Mouse (Mus musculus) mammary gland, adult 2 months (tissue): ENCODE results near the gene Defb22. TPM values are rescaled to one million over a fixed set of nuclear protein-coding genes. Genes with fewer than 3 reads are reported as not detected.

Experiments
- polyA plus RNA-seq: library from polyadenylated mRNA; depleted of rRNA; stranded (reverse); fragments of >200 nt; gene quantifications from 2 replicates; pipeline ENCODE4 v1.2.3, GENCODE M21; 2012; ENCODE audit warnings: low replicate concordance; rRNA removed

Gene Defb22
- not detected in 2 replicates for polyA plus RNA-seq

DNA sequence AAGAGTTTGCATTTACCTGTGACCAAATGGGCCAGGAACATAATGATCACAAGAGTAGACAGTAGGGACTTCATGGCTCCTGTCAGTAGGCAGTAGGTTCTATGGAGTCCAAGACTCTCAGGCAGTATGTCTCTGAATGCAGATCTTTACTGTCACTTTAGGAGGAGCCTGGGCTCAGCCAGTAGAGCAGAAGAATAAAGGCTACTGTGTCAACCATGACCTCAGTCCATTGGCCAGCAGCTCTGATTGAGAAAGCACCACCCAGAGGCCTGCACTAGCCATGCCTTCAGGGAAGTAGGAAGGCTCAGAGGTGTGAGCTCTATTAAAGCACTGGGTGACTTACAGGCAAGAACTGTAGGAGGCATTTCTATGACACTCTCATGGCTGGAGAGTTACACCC, at the start of gene Defb22:
Defb22 (minus strand) TSS at position 101 of the 400 bp plus-strand sequence.

DNA sequence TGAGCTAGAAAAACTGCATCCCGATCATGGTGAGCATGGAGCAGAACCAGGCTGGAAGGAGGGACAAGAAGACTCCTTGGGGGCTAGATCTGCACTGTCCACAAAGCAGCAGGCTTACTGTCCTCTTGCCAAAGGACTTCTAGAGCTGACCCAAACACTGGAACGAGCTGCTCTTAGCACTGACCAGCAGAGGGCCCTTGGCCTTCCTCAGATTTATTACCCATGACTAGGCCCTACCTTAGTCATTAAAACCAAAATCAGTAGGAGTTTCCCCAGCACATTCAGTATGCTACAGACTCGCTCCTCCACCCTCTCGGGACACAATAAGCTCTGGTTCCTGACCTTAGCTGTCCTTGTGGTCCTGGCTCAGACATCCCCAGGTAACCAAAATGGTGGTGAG, 28.0 kb upstream of the Defb22 start, which contains the start of gene Defb28:
Defb28 (plus strand) TSS at position 275 of the 400 bp plus-strand sequence.

DNA sequence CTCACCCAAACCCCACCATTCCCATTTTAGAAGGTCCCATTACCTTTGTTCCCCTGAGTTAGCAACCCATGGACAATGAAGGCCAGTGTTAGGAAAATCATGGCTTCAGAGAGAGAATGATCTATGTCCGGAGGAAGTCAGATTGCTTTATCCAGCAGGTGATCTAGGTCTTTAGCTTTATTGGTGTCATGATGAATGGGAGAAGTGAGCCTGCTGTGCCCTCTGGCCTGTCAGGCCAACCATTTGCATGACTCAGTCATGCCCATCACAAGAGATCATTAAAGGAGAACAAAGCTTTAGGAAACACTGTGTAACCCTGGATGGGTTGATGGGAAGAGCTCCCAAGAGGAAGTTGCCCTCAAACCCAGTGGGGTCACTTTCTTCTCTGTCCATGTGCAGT, 21.7 kb upstream of the Defb22 start, which contains the start of gene Defb26:
Defb26 (minus strand) TSS at position 101 of the 400 bp plus-strand sequence.

DNA sequence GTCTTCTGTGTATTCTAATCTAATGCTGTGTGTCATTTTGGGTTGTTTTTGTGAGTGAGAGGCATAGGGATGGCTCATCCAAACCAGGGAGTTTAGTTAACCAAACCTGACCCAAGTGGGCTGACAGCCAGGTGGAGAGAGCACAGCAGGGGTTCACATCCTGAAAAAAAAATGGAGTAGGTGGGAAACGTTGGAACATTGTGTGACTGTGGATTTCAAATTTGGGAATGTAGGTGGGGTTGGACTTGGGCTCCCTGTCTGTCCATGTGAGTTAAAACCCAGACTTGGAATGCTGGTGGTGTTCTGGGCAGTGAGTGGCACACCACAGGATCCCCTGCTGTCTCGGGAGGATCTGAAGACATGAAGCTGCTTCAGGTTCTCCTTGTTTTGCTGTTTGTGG, 13.2 kb downstream of the Defb22 start, which contains the start of gene Defb20:
Defb20 (plus strand) TSS at position 301 of the 400 bp plus-strand sequence.

DNA sequence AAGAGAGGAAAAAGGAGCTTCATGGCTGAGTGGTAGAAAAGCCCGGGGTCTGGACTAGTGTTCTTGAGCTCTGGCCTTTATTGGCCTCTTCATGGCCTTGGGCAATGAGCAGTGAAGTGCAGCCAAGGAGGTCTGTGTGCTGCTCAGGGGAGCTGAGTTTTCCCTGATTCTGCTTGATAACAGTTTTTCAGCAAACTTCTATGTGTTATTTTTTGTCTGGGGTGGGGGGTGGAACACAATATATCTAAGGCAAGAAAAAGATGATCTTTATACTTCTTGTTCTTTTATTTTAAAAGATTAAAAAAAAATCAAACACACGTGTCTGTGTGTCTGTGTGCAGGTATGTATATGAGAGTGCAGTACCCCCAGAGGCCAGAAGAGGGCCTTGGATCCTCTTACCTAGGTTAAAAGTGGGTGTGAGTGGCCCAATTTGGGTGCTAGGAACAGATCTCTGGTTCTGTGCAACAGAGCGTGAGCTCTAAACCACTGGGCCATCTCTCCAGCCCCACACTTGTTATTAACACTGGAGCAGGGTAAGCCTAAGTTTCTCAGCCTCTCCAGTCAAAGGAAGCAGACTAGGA, 25.3 kb downstream of the Defb22 start, which contains the start of gene Defb23:
Defb23 (minus strand) TSS at position 51 of the 581 bp plus-strand sequence.

Other genes with a start within 250 kb of the Defb22 start
- 68.4 and 104 TPM in 2 replicates for gene Tbc1d20, start 196.3 kb downstream of the Defb22 start, polyA plus RNA-seq
- gene Rbck1, start 157.5 kb downstream of the Defb22 start, polyA plus RNA-seq: 294 and 352 TPM in 2 replicates
- 5.7 and 10.4 TPM in 2 replicates for gene Trib3, start 146.1 kb downstream of the Defb22 start, polyA plus RNA-seq
- not detected in 2 replicates for gene Nrsn2, start 113.5 kb downstream of the Defb22 start, polyA plus RNA-seq
- gene Sox12, start 92.1 kb downstream of the Defb22 start, polyA plus RNA-seq: 5.9 and 9.2 TPM in 2 replicates
- gene Zcchc3, start 75.1 kb downstream of the Defb22 start, polyA plus RNA-seq: 2.1 and 2.6 TPM in 2 replicates
- gene 6820408C15Rik, start 74.6 kb downstream of the Defb22 start, polyA plus RNA-seq: 0.08 and 0.17 TPM in 2 replicates
- not detected in 2 replicates for gene Defb23, start 25.5 kb downstream of the Defb22 start, polyA plus RNA-seq
- gene Defb20, start 13.1 kb downstream of the Defb22 start, polyA plus RNA-seq: not detected in 2 replicates
- gene Defb26, start 21.6 kb upstream of the Defb22 start, polyA plus RNA-seq: not detected in 2 replicates
- not detected in 2 replicates for gene Defb28, start 28.1 kb upstream of the Defb22 start, polyA plus RNA-seq
- gene Defb29, start 50.0 kb upstream of the Defb22 start, polyA plus RNA-seq: not detected in 2 replicates
- gene Gm17416, start 79.2 kb upstream of the Defb22 start, polyA plus RNA-seq: not detected in 2 replicates
- not detected in 2 replicates for gene Defb21, start 82.6 kb upstream of the Defb22 start, polyA plus RNA-seq
- not detected in 2 replicates for gene Defb19, start 90.2 kb upstream of the Defb22 start, polyA plus RNA-seq
- gene Defb45, start 109.3 kb upstream of the Defb22 start, polyA plus RNA-seq: not detected in 2 replicates
- gene Defb36, start 114.2 kb upstream of the Defb22 start, polyA plus RNA-seq: not detected in 2 replicates
- 1.1 TPM in 1 of 2 replicates, not detected in the other for gene Defb25, start 132.9 kb upstream of the Defb22 start, polyA plus RNA-seq
- gene Rem1, start 136.8 kb upstream of the Defb22 start, polyA plus RNA-seq: 9.5 and 17.9 TPM in 2 replicates
- gene H13, start 179.3 kb upstream of the Defb22 start, polyA plus RNA-seq: 151 and 249 TPM in 2 replicates
- gene Mcts2, start 196.9 kb upstream of the Defb22 start, polyA plus RNA-seq: 3.1 and 7.1 TPM in 2 replicates
- 125 and 230 TPM in 2 replicates for gene Id1, start 246.1 kb upstream of the Defb22 start, polyA plus RNA-seq